7 mouse cellular contexts compared by ENCODE assay signal in genomic region chr2:118650697-118651096, GRCm38 (mm10). TPM values are rescaled to one million over a fixed set of nuclear protein-coding genes. Genes with fewer than 3 reads are reported as not detected.
"Had no signal": no experiment of that assay in that cellular context is flagged by ENCODE, and none has a peak within 500 bp of the region (broad histone marks: within the 10 kb centered on the region; RNA-seq: fewer than 3 reads in every experiment).

No protein-coding gene starts in this region.

RNA-seq across cellular contexts. Expression of gene Ankrd63, which starts 53.1 kb away (rescaled TPM):
- polyA plus RNA-seq: neural tube, embryonic 11.5 days; neural tube, embryonic 12.5 days; neural tube, embryonic 13.5 days; neural tube, embryonic 14.5 days; neural tube, embryonic 15.5 days; stomach, embryonic 14.5 days; thymus, postnatal 0 days had no signal
